In the genomic region with DNA sequence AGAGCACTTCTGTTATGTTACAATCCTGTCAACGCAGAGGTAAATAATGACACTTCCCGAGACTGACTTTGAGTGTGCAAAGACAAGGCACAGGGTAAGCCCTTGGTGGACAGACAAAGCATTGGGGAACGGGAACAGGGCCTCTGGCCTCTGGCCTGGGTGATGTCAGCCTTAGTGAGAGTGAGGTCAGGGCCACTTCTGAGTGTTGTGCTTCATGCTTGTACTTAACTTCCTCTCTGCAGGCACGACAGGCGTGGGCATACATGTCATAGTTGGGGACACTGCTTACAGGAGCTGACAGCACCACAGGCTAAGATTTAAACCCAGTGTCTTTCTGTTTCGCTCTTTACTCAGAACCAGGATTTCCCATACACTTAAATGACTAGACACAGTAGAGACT, we compare ENCODE assay signal across 8 mouse cellular contexts. TPM values are rescaled to one million over a fixed set of nuclear protein-coding genes. Genes with fewer than 3 reads are reported as not detected.
DNase-seq lines count a peak whose midpoint lies in the region; ATAC-seq lines count a peak whose summit lies in the region.

No protein-coding gene starts in this region.

- no peaks in the 10 kb centered on the region for H3K27me3 ChIP-seq in stomach, embryonic 14.5 days (ENCODE audit: control insufficient read depth, insufficient read depth, low read length)

- peaks cover 82% of the 10 kb centered on the region for H3K4me1 ChIP-seq in stomach, embryonic 14.5 days (ENCODE audit: control insufficient read depth, insufficient read depth, low read length)

- H3K27ac ChIP-seq in stomach, embryonic 14.5 days (ENCODE audit: low read length): peak overlapping the region; percentile 69

- H3K4me3 ChIP-seq in stomach, embryonic 14.5 days (ENCODE audit: low read depth, low read length): no peak overlapping the region

- DNase-seq in embryo, embryonic 10.5 days (ENCODE audit: low spot score): peak; percentile 35
- no peak for DNase-seq in embryo, embryonic 10 days (ENCODE audit: low spot score)
- peak; percentile 45 for DNase-seq in brain, adult 2 months (ENCODE audit: low read depth, low spot score)
- DNase-seq in lung, postnatal 10 days: peak; percentile 65
- no peak for DNase-seq in layer of hippocampus, postnatal 14 days (ENCODE audit: low spot score in 2 of 2)
- no peak for DNase-seq in ovary, postnatal 36 days (ENCODE audit: low spot score)

- WGBS in stomach, embryonic 14.5 days: 34% methylated on average over 6 of the region's 6 CpGs

- H3K4me2 ChIP-seq in stomach, embryonic 14.5 days (replicated peaks; ENCODE audit: low read depth, low read length): 0 out of 2 replicates have a peak overlapping the region, but pooled peaks have one; percentile 12

- peaks cover 10% of the 10 kb centered on the region; the same call in 1 of the 2 replicates for H3K36me3 ChIP-seq in stomach, embryonic 14.5 days (ENCODE audit: control insufficient read depth, insufficient read depth, low read length)

- no peak overlapping the region for H3K9ac ChIP-seq in stomach, embryonic 14.5 days (replicated peaks; ENCODE audit: low read depth, low read length)

- no peaks in the 10 kb centered on the region for H3K9me3 ChIP-seq in stomach, embryonic 14.5 days (ENCODE audit: control insufficient read depth, low read depth, low read length)

- ATAC-seq in hematopoietic stem cell, adult 5-6 weeks (replicated peaks in 1 of 2; ENCODE audit: insufficient read depth in 1 of 2, low FRiP score in 2 of 2, low TSS enrichment in 1 of 2, low read depth in 1 of 2, poor library complexity in 2 of 2, severe bottlenecking in 2 of 2): peak; percentile 39 to 52
- no peak for ATAC-seq in stomach, embryonic 14.5 days (ENCODE audit: insufficient number of reproducible peaks, insufficient read depth, low FRiP score, low read depth)

RNA-seq across cellular contexts. Expression of gene A3galt2, which starts 21.7 kb away (rescaled TPM):
- not detected in 2 replicates for total RNA-seq in hematopoietic stem cell, adult 5-6 weeks (2017)
- 0.20 and 0.27 TPM in 2 replicates for polyA plus RNA-seq in stomach, embryonic 14.5 days (2014; fragmentation: Nextera tagmentation; extraction: Ambion mirVana)
- under 1 TPM; 0.35 to 0.62 TPM for total RNA-seq in layer of hippocampus, postnatal 14 days (2021)

Comparison
In these comparisons a context has a peak if more than half of its experiments do, and no peak if none do; other contexts are left out.
1. DNase-seq: peak in embryo, embryonic 10.5 days (single experiment), brain, adult 2 months (single experiment) and lung, postnatal 10 days (single experiment); none in embryo, embryonic 10 days (single experiment), layer of hippocampus, postnatal 14 days (0 of 2) and ovary, postnatal 36 days (single experiment).